Mouse (Mus musculus) spleen, adult 12 weeks (tissue): ENCODE data around the gene Ccng1.
"Not testable (repeated sequence)": the region's sequence is repeated elsewhere in the genome, so short reads cannot be mapped to it uniquely, and the experiment has no call there.

ENCODE experiments used
- DNase-seq: peaks from one replicate; pipeline ENCODE4 v3.0.0; 2022; ENCODE audit warnings: low spot score

Gene Ccng1

GRCm38 (mm10) chr11:40718324-40718723 lies 36.8 kb downstream of the Ccng1 start:
- no peak for DNase-seq

- no peak for DNase-seq
Observed at GRCm38 (mm10) chr11:40715524-40715923, 39.6 kb downstream of the Ccng1 start.

GRCm38 (mm10) chr11:40713858-40714257 lies 41.3 kb downstream of the Ccng1 start:
- no peak for DNase-seq

- DNase-seq = not testable (repeated sequence)
Observed at GRCm38 (mm10) chr11:40709899-40710298, 45.2 kb downstream of the Ccng1 start.
